Mouse (Mus musculus): ENCODE results near the gene Ctu1. TPM values are rescaled to one million over a fixed set of nuclear protein-coding genes. Genes with fewer than 3 reads are reported as not detected.

Gene Ctu1
- polyA plus RNA-seq, 1 experiment from 2014 or later = 22.3 TPM

GRCm38 (mm10) chr7:43685088-43685487, 13.3 kb downstream of the Ctu1 start:
- Histone ChIP-seq H3K4me1 (no peaks in the 10 kb centered on the region), H3K27ac (replicated peaks) (no peak overlapping the region), H3K9ac (replicated peaks) (no peak overlapping the region), H3K27me3 (replicated peaks) (no peaks in the 10 kb centered on the region), H3K9me3 (replicated peaks) (no peaks in the 10 kb centered on the region), H3K4me3 (replicated peaks) (no peak overlapping the region), H3K4me2 (no peak overlapping the region), H3K36me3 (no peaks in the 10 kb centered on the region)
- 77% methylated on average over 7 of the region's 7 CpGs for WGBS
- ATAC-seq (ENCODE audit: low FRiP score) = no peak

- no peak within 1 kb of the TSS for H3K4me3 ChIP-seq (replicated peaks)
- H3K4me2 ChIP-seq = no peak within 1 kb of the TSS
- no peaks in the 10 kb centered on the region for H3K9me3 ChIP-seq (replicated peaks)
- no peak for ATAC-seq (ENCODE audit: low FRiP score)
- no peaks in the 10 kb centered on the region for H3K36me3 ChIP-seq
- no peak within 1 kb of the TSS for H3K27ac ChIP-seq (replicated peaks)
- H3K9ac ChIP-seq (replicated peaks) = no peak within 1 kb of the TSS
- H3K4me1 ChIP-seq = no peaks in the 10 kb centered on the region
- no peaks in the 10 kb centered on the region for H3K27me3 ChIP-seq (replicated peaks)
Measured at GRCm38 (mm10) chr7:43690118-43690517, 18.3 kb downstream of the Ctu1 start, which contains the start of gene Klk14. Gene Klk14, plus strand, starts transcription at chr7:43690418.

- Histone ChIP-seq H3K4me1 (no peaks in the 10 kb centered on the region), H3K27me3 (replicated peaks) (peaks cover 7% of the 10 kb centered on the region; the same call in 1 of the 2 replicates), H3K4me2 (no peak overlapping the region), H3K9ac (replicated peaks) (no peak overlapping the region), H3K27ac (replicated peaks) (no peak overlapping the region), H3K36me3 (no peaks in the 10 kb centered on the region), H3K9me3 (replicated peaks) (no peaks in the 10 kb centered on the region), H3K4me3 (replicated peaks) (no peak overlapping the region)
- WGBS = 92% methylated on average over 3 of the region's 3 CpGs
- ATAC-seq (ENCODE audit: low FRiP score) = no peak
Measured at GRCm38 (mm10) chr7:43710031-43710430, 38.2 kb downstream of the Ctu1 start.

GRCm38 (mm10) chr7:43712267-43712666, 40.5 kb downstream of the Ctu1 start, which contains the start of gene Klk13:
Gene Klk13, plus strand, starts transcription at chr7:43712567.
- H3K27ac ChIP-seq (replicated peaks) = no peak within 1 kb of the TSS
- WGBS = 65% methylated on average over 4 of the region's 4 CpGs
- no peaks in the 10 kb centered on the region for H3K9me3 ChIP-seq (replicated peaks)
- H3K36me3 ChIP-seq = no peaks in the 10 kb centered on the region
- no peak for ATAC-seq (ENCODE audit: low FRiP score)
- no peaks in the 10 kb centered on the region for H3K4me1 ChIP-seq
- no peak within 1 kb of the TSS for H3K4me3 ChIP-seq (replicated peaks)
- H3K4me2 ChIP-seq = 0 out of 2 replicates have a peak within 1 kb of the TSS, but pooled peaks have one; percentile 15
- no peak within 1 kb of the TSS for H3K9ac ChIP-seq (replicated peaks)
- H3K27me3 ChIP-seq (replicated peaks) = peaks cover 7% of the 10 kb centered on the region; the same call in 1 of the 2 replicates

GRCm38 (mm10) chr7:43712917-43713316, 41.1 kb downstream of the Ctu1 start:
- peaks cover 7% of the 10 kb centered on the region; the same call in 1 of the 2 replicates for H3K27me3 ChIP-seq (replicated peaks)
- H3K9me3 ChIP-seq (replicated peaks) = no peaks in the 10 kb centered on the region
- H3K27ac ChIP-seq (replicated peaks) = no peak overlapping the region
- no peaks in the 10 kb centered on the region for H3K36me3 ChIP-seq
- H3K4me2 ChIP-seq = 0 out of 2 replicates have a peak overlapping the region, but pooled peaks have one; percentile 15
- 13% methylated on average over 9 of the region's 9 CpGs for WGBS
- H3K9ac ChIP-seq (replicated peaks) = no peak overlapping the region
- H3K4me3 ChIP-seq (replicated peaks) = no peak overlapping the region
- no peaks in the 10 kb centered on the region for H3K4me1 ChIP-seq
- ATAC-seq (ENCODE audit: low FRiP score) = no peak

GRCm38 (mm10) chr7:43713741-43714351, 42.0 kb downstream of the Ctu1 start:
- 10% methylated on average over 19 of the region's 19 CpGs for WGBS
- Histone ChIP-seq H3K9ac (replicated peaks) (no peak overlapping the region), H3K4me1 (no peaks in the 10 kb centered on the region), H3K4me2 (peak overlapping the region; percentile 25; the same call in 1 of the 2 replicates), H3K27ac (replicated peaks) (no peak overlapping the region), H3K9me3 (replicated peaks) (no peaks in the 10 kb centered on the region), H3K4me3 (replicated peaks) (no peak overlapping the region), H3K36me3 (no peaks in the 10 kb centered on the region), H3K27me3 (replicated peaks) (peaks cover 7% of the 10 kb centered on the region; the same call in 1 of the 2 replicates)
- no peak for ATAC-seq (ENCODE audit: low FRiP score)

Other genes with a start within 250 kb of the Ctu1 start
- not detected in 2 replicates for gene Lim2, start 244.3 kb upstream of the Ctu1 start, polyA plus RNA-seq (2015; fragmentation: Nextera tagmentation; extraction: Ambion mirVana)
- gene Nkg7, start 234.9 kb upstream of the Ctu1 start, polyA plus RNA-seq (2015; fragmentation: Nextera tagmentation; extraction: Ambion mirVana) = 34.6 TPM in 1 of 2 replicates, not detected in the other
- not detected in 2 replicates for gene Cldnd2, start 231.2 kb upstream of the Ctu1 start, polyA plus RNA-seq (2015; fragmentation: Nextera tagmentation; extraction: Ambion mirVana)
- 129 and 182 TPM in 2 replicates for gene Etfb, start 227.9 kb upstream of the Ctu1 start, polyA plus RNA-seq (2015; fragmentation: Nextera tagmentation; extraction: Ambion mirVana)
- 0.22 and 0.57 TPM in 2 replicates for gene Gm45233, start 227.9 kb upstream of the Ctu1 start, polyA plus RNA-seq (2015; fragmentation: Nextera tagmentation; extraction: Ambion mirVana)
- gene Vsig10l, start 208.9 kb upstream of the Ctu1 start, polyA plus RNA-seq (2015; fragmentation: Nextera tagmentation; extraction: Ambion mirVana) = 16.4 and 21.2 TPM in 2 replicates
- 12.2 and 14.0 TPM in 2 replicates for gene Iglon5, start 181.9 kb upstream of the Ctu1 start, polyA plus RNA-seq (2015; fragmentation: Nextera tagmentation; extraction: Ambion mirVana)
- gene 4931406B18Rik, start 166.1 kb upstream of the Ctu1 start, polyA plus RNA-seq (2015; fragmentation: Nextera tagmentation; extraction: Ambion mirVana) = 0.08 TPM in 1 of 2 replicates, not detected in the other
- gene Cd33, start 127.6 kb upstream of the Ctu1 start, polyA plus RNA-seq (2015; fragmentation: Nextera tagmentation; extraction: Ambion mirVana) = 1.3 and 1.8 TPM in 2 replicates
- 6.7 and 7.5 TPM in 2 replicates for gene Zfp658, start 109.8 kb upstream of the Ctu1 start, polyA plus RNA-seq (2015; fragmentation: Nextera tagmentation; extraction: Ambion mirVana)
- gene Zfp719, start 92.4 kb upstream of the Ctu1 start, polyA plus RNA-seq (2015; fragmentation: Nextera tagmentation; extraction: Ambion mirVana) = 13.3 and 13.7 TPM in 2 replicates
- 0.32 and 0.42 TPM in 2 replicates for gene Zfp819, start 64.8 kb upstream of the Ctu1 start, polyA plus RNA-seq (2015; fragmentation: Nextera tagmentation; extraction: Ambion mirVana)
- 0.36 TPM in 1 of 2 replicates, not detected in the other for gene Ceacam18, start 37.3 kb upstream of the Ctu1 start, polyA plus RNA-seq (2015; fragmentation: Nextera tagmentation; extraction: Ambion mirVana)
- gene Siglece, start 11.9 kb upstream of the Ctu1 start, polyA plus RNA-seq (2015; fragmentation: Nextera tagmentation; extraction: Ambion mirVana) = 0.23 and 0.56 TPM in 2 replicates
- gene Klk14, start 18.4 kb downstream of the Ctu1 start, polyA plus RNA-seq (2015; fragmentation: Nextera tagmentation; extraction: Ambion mirVana) = not detected in 2 replicates
- gene Klk13, start 40.6 kb downstream of the Ctu1 start, polyA plus RNA-seq (2015; fragmentation: Nextera tagmentation; extraction: Ambion mirVana) = 0.17 and 0.38 TPM in 2 replicates
- not detected in 2 replicates for gene Klk12, start 96.9 kb downstream of the Ctu1 start, polyA plus RNA-seq (2015; fragmentation: Nextera tagmentation; extraction: Ambion mirVana)
- gene Klk11, start 102.6 kb downstream of the Ctu1 start, polyA plus RNA-seq (2015; fragmentation: Nextera tagmentation; extraction: Ambion mirVana) = 0.33 TPM in 1 of 2 replicates, not detected in the other
- gene Klk10, start 109.0 kb downstream of the Ctu1 start, polyA plus RNA-seq (2015; fragmentation: Nextera tagmentation; extraction: Ambion mirVana) = 0.10 and 0.51 TPM in 2 replicates
- 0.23 TPM in 1 of 2 replicates, not detected in the other for gene Klk9, start 119.9 kb downstream of the Ctu1 start, polyA plus RNA-seq (2015; fragmentation: Nextera tagmentation; extraction: Ambion mirVana)
- 12.6 and 15.5 TPM in 2 replicates for gene Klk8, start 125.6 kb downstream of the Ctu1 start, polyA plus RNA-seq (2015; fragmentation: Nextera tagmentation; extraction: Ambion mirVana)
- 0.24 TPM in 1 of 2 replicates, not detected in the other for gene Klk7, start 139.3 kb downstream of the Ctu1 start, polyA plus RNA-seq (2015; fragmentation: Nextera tagmentation; extraction: Ambion mirVana)
- not detected in 2 replicates for gene Klk6, start 152.5 kb downstream of the Ctu1 start, polyA plus RNA-seq (2015; fragmentation: Nextera tagmentation; extraction: Ambion mirVana)
- gene Klk5, start 170.0 kb downstream of the Ctu1 start, polyA plus RNA-seq (2015; fragmentation: Nextera tagmentation; extraction: Ambion mirVana) = not detected in 2 replicates
- 0.28 TPM in 1 of 2 replicates, not detected in the other for gene Klk4, start 209.1 kb downstream of the Ctu1 start, polyA plus RNA-seq (2015; fragmentation: Nextera tagmentation; extraction: Ambion mirVana)